Mouse (Mus musculus) ES-Bruce4 (cell line): ENCODE results near the gene Jam3.

Experiments
- CTCF ChIP-seq: IDR thresholded peaks from one replicate; pipeline ENCODE4 v1.8.1; 2011; ENCODE audit warnings: low read depth, low read length
- POLR2A ChIP-seq: IDR thresholded peaks from one replicate; pipeline ENCODE4 v1.8.1; 2011; ENCODE audit warnings: low read length; ENCODE audit not compliant: insufficient read depth

- TF ChIP-seq POLR2A (no peak), CTCF (no peak)
These were observed 8.4 kb downstream of the Jam3 start for GRCm38 (mm10) chr9:27146826-27147225.
